Mouse (Mus musculus) urinary bladder, postnatal 25 days (tissue): ENCODE measurements around the gene Gfap.
A peak's percentile ranks its signal among the peaks of the same experiment; 100 is the strongest.

ENCODE experiments used
- DNase-seq: peaks from one replicate; pipeline ENCODE4 v3.0.0; 2022; ENCODE audit warnings: low spot score

Gene Gfap

GRCm38 (mm10) chr11:102896641-102897040 lies 4.1 kb downstream of the Gfap start:
- no peak for DNase-seq

- no peak for DNase-seq
Measured at GRCm38 (mm10) chr11:102895779-102896178, 4.9 kb downstream of the Gfap start.

- DNase-seq, result no peak
Measured at GRCm38 (mm10) chr11:102894716-102895115, 6.0 kb downstream of the Gfap start.

GRCm38 (mm10) chr11:102893015-102893651 lies 7.6 kb downstream of the Gfap start:
- DNase-seq, result peak; percentile 61

- DNase-seq, result no peak
Measured at GRCm38 (mm10) chr11:102890096-102890495, 10.6 kb downstream of the Gfap start.

GRCm38 (mm10) chr11:102888135-102888534 lies 12.6 kb downstream of the Gfap start:
- no peak for DNase-seq

GRCm38 (mm10) chr11:102887433-102887832 lies 13.3 kb downstream of the Gfap start:
- DNase-seq, result no peak

GRCm38 (mm10) chr11:102884616-102885219 lies 16.0 kb downstream of the Gfap start, which contains the start of gene Fam187a:
TSS of gene Fam187a (plus strand) at chr11:102885169.
- DNase-seq, result no peak

GRCm38 (mm10) chr11:102881314-102882198 lies 19.2 kb downstream of the Gfap start:
- no peak for DNase-seq

- peak; percentile 94 for DNase-seq
Measured at GRCm38 (mm10) chr11:102880585-102881313, 20.0 kb downstream of the Gfap start, which contains the start of the genes Eftud2 and Ccdc103. TSS of gene Eftud2 (minus strand) at chr11:102880985. TSS of gene Ccdc103 (plus strand) at chr11:102881204.

- no peak for DNase-seq
Measured at GRCm38 (mm10) chr11:102879558-102879957, 21.2 kb downstream of the Gfap start.

GRCm38 (mm10) chr11:102874801-102875334 lies 25.8 kb downstream of the Gfap start:
- DNase-seq, result no peak

GRCm38 (mm10) chr11:102864272-102864671 lies 36.4 kb downstream of the Gfap start:
- peak; percentile 65 for DNase-seq

- no peak for DNase-seq
Measured at GRCm38 (mm10) chr11:102859933-102860332, 40.8 kb downstream of the Gfap start.

- DNase-seq, result no peak
Measured at GRCm38 (mm10) chr11:102858951-102859350, 41.8 kb downstream of the Gfap start.

GRCm38 (mm10) chr11:102855941-102856340 lies 44.8 kb downstream of the Gfap start:
- no peak for DNase-seq

GRCm38 (mm10) chr11:102853760-102854159 lies 47.0 kb downstream of the Gfap start:
- DNase-seq, result no peak

- DNase-seq, result peak; percentile 65
Measured at GRCm38 (mm10) chr11:102851883-102852282, 48.8 kb downstream of the Gfap start.

GRCm38 (mm10) chr11:102845926-102846325 lies 54.8 kb downstream of the Gfap start:
- no peak for DNase-seq

GRCm38 (mm10) chr11:102838616-102839150 lies 62.0 kb downstream of the Gfap start:
- no peak for DNase-seq

- DNase-seq, result no peak
Measured at GRCm38 (mm10) chr11:102838126-102838525, 62.6 kb downstream of the Gfap start.
